Mouse (Mus musculus) frontal cortex, postnatal 25 days (tissue): ENCODE results near the gene Mmp9.

Source experiments
- DNase-seq, 2 experiments: peaks; one replicate each; pipeline ENCODE4 v3.0.0; 2022; ENCODE audit warnings: low spot score in 2 of 2

Gene Mmp9

GRCm38 (mm10) chr2:164991111-164991510 lies 50.5 kb downstream of the Mmp9 start:
- DNase-seq, result no peak

- no peak for DNase-seq
These were observed 51.2 kb downstream of the Mmp9 start for GRCm38 (mm10) chr2:164991808-164992207.

GRCm38 (mm10) chr2:164994156-164994555 lies 53.6 kb downstream of the Mmp9 start:
- no peak for DNase-seq

DNA sequence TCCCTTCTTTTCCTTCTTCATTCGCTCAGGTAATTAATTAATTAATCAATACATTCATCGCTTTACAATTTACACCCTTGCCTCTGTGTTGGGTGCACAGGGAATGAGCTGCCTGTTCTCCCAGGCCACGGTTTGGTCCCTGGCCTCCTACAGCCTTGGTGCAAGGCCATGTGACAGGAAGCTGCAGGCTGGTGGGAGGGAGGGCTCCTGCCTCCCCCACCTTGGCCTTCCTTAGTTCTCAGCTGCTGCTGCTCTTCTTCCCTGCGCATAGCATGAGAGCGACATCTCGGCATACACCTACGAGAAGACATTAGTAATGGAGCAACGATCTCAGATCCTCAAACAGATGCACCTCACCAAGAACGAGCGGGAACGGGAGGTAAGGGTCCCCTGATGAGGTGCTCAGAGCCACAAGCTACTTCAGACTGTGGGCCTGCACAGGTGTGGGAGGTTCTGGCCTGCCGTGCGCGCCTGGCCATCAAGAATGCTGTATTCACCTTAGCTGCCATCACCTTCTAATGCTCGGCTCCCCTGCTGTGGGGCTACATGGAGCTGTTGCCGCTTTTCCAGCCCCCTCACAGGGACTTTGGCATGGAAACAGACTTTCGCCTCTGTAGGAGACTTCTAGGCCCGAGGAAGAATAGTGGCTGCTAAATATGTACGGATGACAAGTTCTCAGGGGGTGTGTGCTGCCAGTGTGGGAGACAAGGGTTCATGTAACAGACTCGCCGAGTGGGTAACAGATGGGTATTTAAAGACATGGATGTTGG lies 54.3 kb downstream of the Mmp9 start:
- DNase-seq, result no peak

DNA sequence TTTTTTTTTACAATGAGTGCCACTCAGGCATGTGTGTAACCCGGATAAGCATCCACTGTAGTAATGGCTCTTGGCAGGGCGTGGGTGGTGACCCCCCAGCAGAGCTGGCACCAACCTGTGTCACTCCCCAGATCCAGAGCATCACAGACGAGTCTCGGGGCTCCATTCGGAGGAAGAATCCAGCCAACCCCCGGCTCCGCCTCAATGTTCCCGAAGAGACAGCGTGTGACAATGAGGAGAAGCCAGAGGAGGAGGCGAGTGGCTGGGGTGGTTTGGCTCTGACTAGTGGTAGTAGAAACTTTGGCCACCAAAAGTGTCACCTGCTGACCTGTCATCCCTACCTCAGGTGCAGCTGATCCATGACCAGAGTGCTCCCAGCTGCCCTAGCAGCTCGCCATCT lies 55.4 kb downstream of the Mmp9 start:
- DNase-seq, result no peak

DNA sequence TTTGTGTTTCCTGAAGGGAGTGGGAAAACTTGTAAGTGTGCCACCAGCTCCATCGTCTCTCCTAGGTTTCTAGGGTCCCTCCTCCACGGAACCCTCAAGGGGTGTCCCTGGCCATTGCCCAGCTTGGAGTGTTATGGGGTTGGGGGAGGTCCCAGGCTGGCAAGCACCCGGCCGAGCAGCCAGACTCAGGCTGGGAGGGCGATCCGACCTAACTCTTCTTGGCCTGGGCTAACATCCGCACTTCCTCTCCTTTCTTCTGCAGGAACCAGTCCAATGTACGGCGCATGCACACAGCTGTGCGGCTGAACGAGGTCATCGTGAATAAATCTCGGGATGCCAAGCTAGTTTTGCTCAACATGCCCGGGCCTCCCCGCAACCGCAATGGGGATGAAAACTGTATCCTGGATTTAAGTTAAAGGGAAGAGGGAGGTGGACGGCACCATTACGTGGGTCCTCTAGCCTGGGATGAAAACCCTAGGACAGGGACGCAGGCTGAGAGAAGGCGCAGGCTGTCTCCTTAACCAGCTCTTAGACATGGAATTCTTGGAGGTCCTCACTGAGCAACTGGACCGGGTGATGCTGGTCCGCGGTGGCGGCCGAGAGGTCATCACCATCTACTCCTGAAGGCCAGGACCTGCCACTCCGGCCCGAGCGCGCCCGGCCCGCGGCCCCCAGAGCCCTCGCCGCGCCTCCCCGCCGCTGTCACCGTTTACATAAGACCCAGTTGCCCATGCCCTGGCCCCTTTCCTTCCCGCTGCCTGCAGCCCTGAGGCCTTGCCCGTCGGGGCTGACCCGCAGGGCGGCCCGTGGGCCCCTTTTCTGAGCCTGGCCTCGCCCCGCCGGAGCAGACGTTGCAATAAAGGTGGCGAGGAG lies 56.5 kb downstream of the Mmp9 start:
- DNase-seq, result no peak

DNA sequence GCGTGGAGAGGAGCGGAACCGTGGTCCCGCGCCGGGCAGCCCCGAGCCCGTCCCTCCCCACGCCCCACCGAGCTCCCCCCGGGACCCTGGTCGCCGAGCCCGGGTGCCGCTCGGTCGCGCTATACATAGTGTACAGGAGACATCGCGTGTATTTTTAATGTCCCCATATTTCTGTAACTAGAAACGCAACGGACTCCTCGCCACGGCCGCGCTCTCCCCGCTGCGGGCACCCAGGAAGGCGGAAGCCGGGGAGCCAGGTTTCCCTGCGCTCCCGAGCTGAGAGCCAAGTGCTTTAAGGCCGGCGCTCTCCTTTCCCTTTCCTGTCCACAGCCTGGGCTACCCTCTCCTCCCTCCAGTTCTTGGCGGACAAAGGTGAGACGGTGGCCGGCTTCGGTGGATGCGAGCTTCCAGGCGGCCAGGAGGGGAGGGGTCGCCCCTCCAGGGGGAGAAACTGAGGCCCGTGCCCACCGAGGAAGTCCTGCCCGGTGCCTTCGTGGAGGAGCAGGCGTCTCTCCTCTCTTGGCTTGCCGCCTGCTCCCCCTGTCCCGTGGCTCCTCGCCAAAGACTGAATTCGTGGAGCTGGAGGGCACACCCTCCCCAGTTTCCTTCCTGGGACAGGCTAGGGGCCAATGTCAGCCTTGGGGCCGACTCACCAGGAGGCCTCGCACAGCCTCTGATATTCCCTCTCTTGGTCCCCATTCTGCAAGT lies 57.3 kb downstream of the Mmp9 start:
- DNase-seq, result no peak

DNA sequence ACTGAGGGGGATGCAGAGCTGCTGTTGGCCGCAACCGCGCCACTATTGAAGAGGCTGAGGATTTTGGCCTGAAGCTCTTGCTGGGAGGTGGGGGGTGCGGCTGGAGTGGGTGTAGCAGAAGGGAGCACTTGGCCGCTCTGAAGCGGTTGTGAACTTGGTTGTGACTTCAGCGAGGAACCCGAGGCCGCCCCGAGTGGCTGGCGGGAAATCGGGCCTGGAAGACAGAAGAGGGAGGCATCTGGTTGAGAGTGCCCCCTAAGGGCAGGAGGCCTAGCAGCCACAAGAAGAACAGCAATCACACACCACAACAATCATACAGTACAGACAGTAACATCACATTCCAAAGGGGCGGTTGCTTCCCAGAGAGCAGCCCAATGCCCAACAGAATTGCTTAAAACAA lies 61.4 kb downstream of the Mmp9 start:
- DNase-seq, result no peak

DNA sequence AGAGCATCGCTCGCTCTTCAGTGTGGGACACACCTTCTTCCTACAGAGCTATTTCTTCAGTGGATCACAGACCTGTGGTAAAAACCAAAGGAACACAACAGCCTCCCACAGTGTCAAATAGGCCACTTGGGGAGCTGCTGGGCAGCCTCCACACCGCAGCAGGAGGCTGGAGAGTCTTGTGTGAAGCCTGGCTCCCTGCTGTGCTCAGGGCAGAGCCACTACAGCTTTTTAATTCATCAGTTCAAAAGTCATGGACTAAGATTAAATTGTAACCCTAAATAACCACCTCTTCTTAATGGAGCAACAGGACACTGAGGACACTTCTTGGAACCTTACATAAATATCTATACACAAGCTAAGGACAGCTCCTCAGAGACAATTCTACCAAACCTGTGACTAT lies 62.5 kb downstream of the Mmp9 start:
- DNase-seq, result no peak

- DNase-seq, result no peak
These were observed 63.7 kb downstream of the Mmp9 start for GRCm38 (mm10) chr2:165004237-165004636.
